Mouse (Mus musculus): ENCODE data around the gene Fastkd3. TPM values are rescaled to one million over a fixed set of nuclear protein-coding genes. Genes with fewer than 3 reads are reported as not detected.
A peak's percentile ranks its signal among the peaks of the same experiment; 100 is the strongest.

Fastkd3 gene
- polyA plus RNA-seq, 1 experiment from 2014 or later = 19.9 TPM

- no peak overlapping the region for H3K27ac ChIP-seq (replicated peaks)
- no peak overlapping the region for H3K4me3 ChIP-seq (ENCODE audit: low read depth, low read length)
- TF ChIP-seq EP300 (optimal IDR thresholded peaks at IDR 0.05) = no peak
- TF ChIP-seq CTCF (IDR thresholded peaks at IDR 0.05; ENCODE audit: low read depth) = peak; percentile 62
- no peaks in the 10 kb centered on the region for H3K27me3 ChIP-seq (ENCODE audit: control insufficient read depth, insufficient read depth, low read length)
- no peak for DNase-seq (ENCODE audit: low spot score)
- no peaks in the 10 kb centered on the region for H3K36me3 ChIP-seq (ENCODE audit: control insufficient read depth, insufficient read depth, low read length)
- no peaks in the 10 kb centered on the region for H3K4me1 ChIP-seq (replicated peaks; ENCODE audit: control insufficient read depth, insufficient read depth)
- H3K4me2 ChIP-seq (replicated peaks; ENCODE audit: low read depth) = no peak overlapping the region
- H3K9ac ChIP-seq (ENCODE audit: low read length) = no peak overlapping the region
- 54% methylated on average over 6 of the region's 6 CpGs for WGBS
- H3K9me3 ChIP-seq (ENCODE audit: control insufficient read depth, low read length) = no peaks in the 10 kb centered on the region
- no peak for ATAC-seq (ENCODE audit: low FRiP score, low TSS enrichment)
Measured at GRCm38 (mm10) chr13:68622792-68623191, 40.8 kb downstream of the Fastkd3 start.

- no peaks in the 10 kb centered on the region for H3K9me3 ChIP-seq (ENCODE audit: control insufficient read depth, low read length)
- no peak for TF ChIP-seq CTCF (IDR thresholded peaks at IDR 0.05; ENCODE audit: low read depth)
- TF ChIP-seq EP300 (optimal IDR thresholded peaks at IDR 0.05) = no peak
- WGBS = 61% methylated on average over 3 of the region's 3 CpGs
- H3K36me3 ChIP-seq (ENCODE audit: control insufficient read depth, insufficient read depth, low read length) = no peaks in the 10 kb centered on the region
- no peaks in the 10 kb centered on the region for H3K4me1 ChIP-seq (replicated peaks; ENCODE audit: control insufficient read depth, insufficient read depth)
- no peak overlapping the region for H3K27ac ChIP-seq (replicated peaks)
- no peaks in the 10 kb centered on the region for H3K27me3 ChIP-seq (ENCODE audit: control insufficient read depth, insufficient read depth, low read length)
- no peak overlapping the region for H3K4me2 ChIP-seq (replicated peaks; ENCODE audit: low read depth)
- ATAC-seq (ENCODE audit: low FRiP score, low TSS enrichment) (no peak), DNase-seq (ENCODE audit: low spot score) (no peak)
- H3K9ac ChIP-seq (ENCODE audit: low read length) = no peak overlapping the region
- H3K4me3 ChIP-seq (ENCODE audit: low read depth, low read length) = no peak overlapping the region
Measured at GRCm38 (mm10) chr13:68627041-68627440, 45.0 kb downstream of the Fastkd3 start.

Other genes with a start within 250 kb of the Fastkd3 start
- gene Mtrr, start 85 bp upstream of the Fastkd3 start, polyA plus RNA-seq (2015; fragmentation: Nextera tagmentation; extraction: Ambion mirVana) = 8.8 and 9.3 TPM in 2 replicates
- 0.53 and 0.68 TPM in 2 replicates for gene 1700001L19Rik, start 15.2 kb downstream of the Fastkd3 start, polyA plus RNA-seq (2015; fragmentation: Nextera tagmentation; extraction: Ambion mirVana)